In the genomic region with DNA sequence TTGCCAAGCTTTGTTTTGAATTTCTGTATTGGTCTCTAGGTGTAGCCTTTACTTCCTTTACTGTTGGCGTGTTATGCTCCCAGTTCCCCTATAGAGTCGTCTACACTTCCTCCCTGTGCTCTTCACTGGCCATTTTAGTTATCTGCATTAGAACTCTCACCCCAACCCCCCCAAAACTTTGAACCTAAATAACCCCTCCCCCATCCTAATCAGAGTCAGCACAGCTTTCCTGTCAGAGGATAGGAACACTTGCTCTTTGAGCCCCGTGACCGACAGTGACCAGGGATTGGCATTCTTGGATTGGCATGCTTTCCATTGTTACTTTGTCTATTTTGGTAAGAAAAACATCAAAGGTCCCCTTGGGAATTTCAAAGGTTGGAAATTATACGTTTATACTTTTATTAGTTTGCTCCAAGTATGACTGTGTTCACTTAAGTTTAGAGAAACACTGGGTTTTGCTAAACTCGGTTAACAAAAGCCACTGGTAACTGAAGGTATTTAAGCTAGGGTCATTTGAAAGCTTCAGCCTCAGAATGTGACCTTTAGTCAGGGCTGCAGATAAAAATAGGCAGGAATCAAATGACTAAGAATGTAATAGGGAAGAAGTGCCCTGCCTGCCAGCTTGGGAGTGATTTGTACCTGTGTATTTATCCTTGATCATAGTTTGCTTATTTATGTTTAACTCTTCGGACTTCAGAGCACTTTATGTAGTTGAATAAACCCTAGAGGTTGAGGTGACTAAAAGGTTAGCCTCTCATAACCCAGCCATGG, we compare ENCODE assay signal across 7 mouse cellular contexts. TPM values are rescaled to one million over a fixed set of nuclear protein-coding genes. Genes with fewer than 3 reads are reported as not detected.
DNase-seq lines count a peak whose midpoint lies in the region; ATAC-seq and TF ChIP-seq lines count a peak whose summit lies in the region.

No protein-coding gene starts in this region.

- peak overlapping the region; percentile 98 for H3K4me2 ChIP-seq in liver, embryonic 14.5 days (ENCODE audit: low read depth)

- H3K9ac ChIP-seq in liver, embryonic 14.5 days (replicated peaks), result peak overlapping the region; percentile 54

- peaks cover 55% of the 10 kb centered on the region for H3K4me1 ChIP-seq in E14TG2a.4 (replicated peaks; ENCODE audit: low read depth, low read length)
- H3K4me1 ChIP-seq in liver, embryonic 14.5 days (replicated peaks; ENCODE audit: control insufficient read depth in 2 of 2, insufficient read depth in 2 of 2, low read length in 1 of 2), result peaks cover 64 to 65% of the 10 kb centered on the region in 2 experiments

- peak; percentile 49 for DNase-seq in A20 (ENCODE audit: low read depth, low spot score)
- peak; percentile 55 to 59 for DNase-seq in heart, postnatal 10 days
- peak in 1 of 3 experiments; percentile 58 for DNase-seq in liver, embryonic 14.5 days (ENCODE audit: low read depth in 3 of 3, low spot score in 3 of 3)
- no peak for DNase-seq in spleen, adult 12 weeks (ENCODE audit: low spot score)
- no peak for DNase-seq in cerebellum, postnatal 25 days
- no peak for DNase-seq in cerebellum, postnatal 36 days

- TF ChIP-seq EP300 in liver, embryonic 14.5 days (IDR thresholded peaks at IDR 0.05; ENCODE audit: low read depth), result peak; percentile 36

- TF ChIP-seq CTCF in E14TG2a.4 (conservative IDR thresholded peaks at IDR 0.05; ENCODE audit: low read length), result no peak
- no peak for TF ChIP-seq CTCF in liver, embryonic 14.5 days (IDR thresholded peaks at IDR 0.05; ENCODE audit: low read depth)

- H3K27ac ChIP-seq in liver, embryonic 14.5 days, result peak overlapping the region; percentile 51

- ATAC-seq in liver, embryonic 14.5 days (ENCODE audit: insufficient read depth), result no peak

- no peaks in the 10 kb centered on the region for H3K27me3 ChIP-seq in E14TG2a.4 (ENCODE audit: insufficient read depth, low read length)
- H3K27me3 ChIP-seq in liver, embryonic 14.5 days (ENCODE audit: control insufficient read depth, insufficient read depth, low read length), result no peaks in the 10 kb centered on the region

- H3K36me3 ChIP-seq in E14TG2a.4 (ENCODE audit: insufficient read depth, low read length), result peaks cover 72% of the 10 kb centered on the region
- H3K36me3 ChIP-seq in liver, embryonic 14.5 days (replicated peaks; ENCODE audit: control insufficient read depth, insufficient read depth, low read depth), result peaks cover 54% of the 10 kb centered on the region

- H3K4me3 ChIP-seq in E14TG2a.4 (replicated peaks; ENCODE audit: low read length), result peak overlapping the region; percentile 93
- peak overlapping the region; percentile 8 to 93; a peak in 3 of 4 replicates for H3K4me3 ChIP-seq in liver, embryonic 14.5 days (ENCODE audit: insufficient read depth in 1 of 2, low read depth in 2 of 2, low read length in 2 of 2)

- no peaks in the 10 kb centered on the region for H3K9me3 ChIP-seq in E14TG2a.4 (ENCODE audit: low read length)
- no peaks in the 10 kb centered on the region for H3K9me3 ChIP-seq in liver, embryonic 14.5 days (ENCODE audit: control insufficient read depth, low read length)

- intact Hi-C loops in heart, postnatal 10 days (cut with DNase I), result no loop called here

- WGBS in liver, embryonic 14.5 days (ENCODE audit: insufficient replicate concordance), result 21% methylated on average over 7 of the region's 7 CpGs

RNA-seq across cellular contexts. Expression of a gene that starts 3.5 kb away (rescaled TPM):
- 100 to 1,000 TPM; 147 to 161 TPM for total RNA-seq in heart, postnatal 10 days (2021)
- 26.6 and 34.6 TPM in 2 replicates for polyA plus RNA-seq in liver, embryonic 14.5 days (2012; rRNA removed)
- polyA plus RNA-seq in liver, embryonic 14.5 days (2014; fragmentation: Nextera tagmentation; extraction: Ambion mirVana), result 39.2 and 45.0 TPM in 2 replicates

RNA-seq across cellular contexts. Expression of a gene that starts 25.6 kb away (rescaled TPM):
- total RNA-seq in heart, postnatal 10 days (2021), result 10 to 100 TPM; 32.2 to 37.4 TPM
- polyA plus RNA-seq in liver, embryonic 14.5 days (2012; rRNA removed), result 0.12 and 0.43 TPM in 2 replicates
- 0.17 and 0.47 TPM in 2 replicates for polyA plus RNA-seq in liver, embryonic 14.5 days (2014; fragmentation: Nextera tagmentation; extraction: Ambion mirVana)

RNA-seq across cellular contexts. Expression of a gene that starts 37.3 kb away (rescaled TPM):
- 10 to 100 TPM; 61.4 to 63.6 TPM for total RNA-seq in heart, postnatal 10 days (2021)
- 10.2 and 14.9 TPM in 2 replicates for polyA plus RNA-seq in liver, embryonic 14.5 days (2012; rRNA removed)
- 26.8 and 27.1 TPM in 2 replicates for polyA plus RNA-seq in liver, embryonic 14.5 days (2014; fragmentation: Nextera tagmentation; extraction: Ambion mirVana)

Comparison
In these comparisons a context has a peak if more than half of its experiments do, and no peak if none do; other contexts are left out.
1. DNase-seq: peak in A20 (single experiment) and heart, postnatal 10 days (2 of 2); none in spleen, adult 12 weeks (single experiment), cerebellum, postnatal 25 days (0 of 2) and cerebellum, postnatal 36 days (0 of 2).